Mouse (Mus musculus) embryo, embryonic 9.5 days (tissue): ENCODE measurements around the gene Elob.
A peak's percentile ranks its signal among the peaks of the same experiment; 100 is the strongest.

Experiments
- DNase-seq: peaks from one replicate; pipeline ENCODE4 v3.0.0-alpha.2; 2017; ENCODE audit errors: extremely low spot score

Gene Elob

DNA sequence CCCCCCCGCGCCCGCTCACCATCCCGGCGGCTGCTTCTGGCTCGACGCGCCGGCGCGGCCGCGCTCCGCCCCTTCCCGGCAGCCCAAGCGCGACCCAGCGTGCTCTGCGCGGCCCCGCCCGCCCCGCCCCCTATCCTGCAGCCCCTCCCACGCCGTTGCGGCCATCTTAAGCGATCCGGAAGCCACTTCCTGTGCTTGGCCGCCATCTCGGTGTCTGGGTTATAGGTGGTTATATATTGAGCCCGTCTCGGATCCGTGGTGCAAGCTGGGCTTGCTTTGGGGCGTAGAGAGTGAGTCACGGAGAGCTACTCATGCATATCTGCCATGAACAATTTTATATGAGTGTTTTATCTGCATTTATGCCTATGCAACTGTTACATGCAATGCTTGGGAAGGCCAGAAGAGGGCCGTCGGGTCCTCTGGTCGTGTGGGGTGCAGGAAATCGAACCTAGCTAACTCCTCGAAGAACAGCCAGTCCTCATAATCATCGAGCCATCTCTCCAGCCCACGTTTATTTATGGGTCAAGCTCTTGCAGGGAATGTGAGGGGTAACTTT, at the start of gene Elob:
Gene Elob, minus strand, starts transcription at position 73 of the 556 bp plus-strand sequence.
- peak; percentile 93 for DNase-seq

DNA sequence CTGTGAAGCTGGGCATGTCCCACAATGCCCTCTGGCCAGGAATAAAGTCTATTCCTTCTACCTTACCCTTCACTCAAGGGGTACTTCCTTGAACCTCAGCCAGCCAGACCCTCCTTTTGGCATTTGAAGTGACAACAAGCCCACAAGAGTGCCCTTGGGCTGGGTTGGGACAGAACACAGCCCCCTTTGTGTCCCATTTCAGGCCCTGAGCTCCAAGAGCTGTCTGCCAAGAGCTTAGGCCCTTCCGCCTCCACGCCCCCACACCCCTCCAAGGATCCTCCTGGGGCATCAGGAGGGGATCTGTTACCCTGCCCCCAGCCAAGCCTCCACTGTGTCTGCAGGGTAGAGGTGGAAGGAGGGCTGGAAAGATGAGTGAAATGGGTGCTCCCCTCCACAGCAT, 48.2 kb upstream of the Elob start:
- no peak for DNase-seq

DNA sequence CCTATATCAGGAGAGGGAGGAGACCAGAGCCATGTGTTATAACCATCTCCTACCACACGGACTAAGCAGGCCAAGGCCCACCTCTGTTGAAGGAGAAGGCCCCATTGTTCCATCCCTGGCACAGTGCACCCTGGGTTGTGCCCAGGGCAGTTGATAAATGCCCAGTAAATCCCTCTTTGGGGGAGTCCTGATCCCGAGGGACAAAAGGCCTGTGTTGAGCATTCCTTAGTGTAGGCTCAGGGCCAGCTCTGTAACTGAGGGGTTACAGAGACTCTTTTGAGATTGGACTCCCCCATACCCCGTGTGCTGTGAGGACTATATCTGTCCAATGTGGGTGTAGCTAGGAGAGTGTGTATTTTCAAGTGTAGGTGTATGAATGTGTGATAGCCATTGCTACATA, 47.8 kb upstream of the Elob start:
- no peak for DNase-seq

DNA sequence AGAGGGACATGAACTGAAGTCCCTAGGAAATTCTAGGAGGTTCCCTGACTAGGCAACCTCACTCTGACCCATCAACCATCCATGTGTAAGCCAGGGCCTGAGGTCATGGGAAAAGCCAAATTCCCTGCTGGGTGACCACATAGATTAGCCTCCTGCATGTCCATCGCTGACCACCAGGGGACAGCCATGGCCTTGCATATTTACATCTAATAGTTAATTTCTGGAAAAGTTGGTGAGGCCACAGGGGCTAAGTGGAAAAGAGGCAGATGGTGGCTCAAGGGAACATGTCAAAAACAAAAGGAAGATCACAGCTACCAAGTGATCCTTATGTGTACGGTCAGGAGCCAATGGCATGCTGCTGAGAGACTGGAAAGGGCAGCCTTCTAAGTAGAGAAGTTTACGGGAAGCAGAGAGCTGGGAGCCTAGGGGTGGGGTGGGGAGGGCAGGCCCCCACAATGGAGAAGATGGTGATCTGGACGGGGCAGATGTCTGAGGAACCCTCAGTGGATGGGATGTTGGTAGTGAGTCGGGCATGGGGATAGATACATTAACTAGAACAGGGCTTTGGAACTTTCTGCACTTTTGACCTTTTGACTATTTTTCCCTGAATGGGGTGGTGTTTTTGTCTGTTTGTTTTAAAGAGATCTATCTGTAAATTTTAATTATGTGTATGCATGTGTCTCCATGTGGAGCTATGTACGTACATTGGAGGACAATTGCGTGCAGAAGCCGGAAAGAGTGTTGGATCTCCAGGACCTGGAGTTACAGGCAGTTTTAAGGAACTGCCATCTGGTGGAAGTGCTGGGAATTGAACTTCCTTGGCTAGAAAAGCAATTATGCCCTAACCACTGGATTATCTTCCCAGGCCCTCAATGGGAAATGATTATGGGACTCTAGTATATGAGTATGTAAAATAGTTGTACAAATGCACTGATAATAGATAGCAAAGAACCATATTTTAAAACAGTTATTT, 45.2 kb upstream of the Elob start:
- DNase-seq: peak; percentile 57

DNA sequence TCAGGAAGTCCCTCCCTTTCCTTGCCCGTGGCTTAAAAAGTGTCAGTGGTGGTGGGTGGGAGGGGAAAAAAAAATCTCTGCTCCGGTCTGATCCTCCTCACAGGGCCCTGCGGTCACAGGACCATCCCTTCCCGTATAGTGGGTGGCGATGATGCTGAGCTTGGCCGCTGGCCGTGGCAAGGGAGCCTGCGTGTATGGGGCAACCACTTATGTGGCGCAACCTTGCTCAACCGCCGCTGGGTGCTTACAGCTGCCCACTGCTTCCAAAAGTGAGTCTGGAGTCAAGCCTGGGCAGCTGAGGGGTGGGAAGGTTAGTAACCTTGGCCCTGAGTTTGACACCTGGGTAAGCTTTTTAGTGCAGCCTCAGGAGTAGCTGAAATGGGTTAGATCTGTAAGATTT, 39.6 kb upstream of the Elob start:
- no peak for DNase-seq

DNA sequence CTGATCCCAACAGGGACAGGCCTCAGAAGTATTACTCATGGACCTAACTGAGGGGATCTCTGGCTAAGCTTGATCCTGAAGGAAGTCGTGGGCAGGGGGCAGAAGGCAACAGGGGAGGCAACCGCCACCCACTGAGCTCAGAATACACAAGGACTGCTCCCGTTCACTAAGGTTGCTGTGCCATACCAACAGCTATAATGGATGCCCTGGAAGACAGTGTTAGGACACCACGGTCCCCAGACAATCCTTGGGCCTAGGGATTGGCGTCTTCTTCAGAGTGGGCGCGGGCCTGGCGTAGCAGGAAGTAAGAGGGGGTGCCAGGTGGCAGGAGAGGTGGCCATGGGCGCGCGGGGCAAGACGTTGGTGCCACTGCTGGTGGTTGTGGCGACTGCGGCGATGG, 38.8 kb upstream of the Elob start, which contains the start of gene Prss21:
Gene Prss21, plus strand, starts transcription at position 301 of the 400 bp plus-strand sequence.
- DNase-seq: no peak

DNA sequence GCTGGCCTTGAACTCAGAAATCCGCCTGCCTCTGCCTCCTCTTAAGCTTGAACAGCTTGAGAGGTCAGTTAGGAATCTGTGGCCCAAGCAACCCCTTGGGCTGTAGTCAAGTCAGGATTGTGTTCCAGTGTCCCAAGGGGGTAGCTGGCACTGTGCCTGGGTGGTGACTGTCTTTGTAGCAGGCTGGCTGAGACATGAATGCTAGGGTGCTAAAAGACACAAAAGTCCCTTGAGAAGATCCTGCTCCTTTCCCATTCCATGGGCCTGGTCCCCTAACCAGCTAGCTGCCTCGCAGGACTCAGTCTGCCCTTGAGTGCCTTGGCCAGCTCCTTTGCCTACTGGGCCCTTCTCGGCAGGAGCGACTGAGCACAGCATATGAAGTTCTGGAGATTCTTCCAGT, 34.0 kb upstream of the Elob start:
- no peak for DNase-seq

DNA sequence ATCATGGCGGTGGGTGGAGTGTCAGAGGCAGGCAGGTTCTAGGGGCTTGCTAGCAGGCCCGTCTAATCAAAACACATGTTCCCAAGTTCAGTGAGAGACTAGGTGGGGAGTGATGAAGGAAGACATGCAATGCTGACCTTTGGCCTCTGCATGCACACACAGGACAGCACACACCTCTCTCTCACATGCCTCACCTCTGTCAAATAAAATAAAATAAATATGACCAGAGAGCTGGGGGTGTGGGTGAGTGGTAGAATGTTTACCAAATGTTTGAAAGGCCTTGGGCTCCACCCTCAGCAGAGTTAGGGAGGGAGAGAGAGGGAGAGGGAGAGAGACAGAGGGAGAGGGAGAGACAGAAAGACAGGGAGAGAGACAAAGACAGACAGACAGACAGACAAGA, 29.0 kb upstream of the Elob start:
- no peak for DNase-seq

DNA sequence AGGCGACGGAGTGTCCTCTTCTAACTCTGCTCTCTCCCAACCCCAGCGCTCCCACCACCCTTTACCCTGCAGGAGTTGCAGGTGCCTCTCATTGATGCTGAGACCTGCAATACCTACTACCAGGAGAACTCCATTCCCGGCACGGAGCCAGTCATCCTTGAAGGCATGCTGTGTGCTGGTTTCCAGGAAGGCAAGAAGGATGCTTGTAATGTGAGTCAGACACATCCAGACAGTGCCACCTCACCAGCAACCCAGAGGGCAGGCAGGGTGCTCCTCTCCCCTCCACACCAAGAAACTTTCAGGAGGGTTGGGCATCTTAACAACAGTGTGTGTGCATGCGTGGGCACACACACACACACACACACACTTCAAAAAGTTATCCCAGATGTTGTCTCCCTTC, 28.3 kb upstream of the Elob start:
- no peak for DNase-seq

DNA sequence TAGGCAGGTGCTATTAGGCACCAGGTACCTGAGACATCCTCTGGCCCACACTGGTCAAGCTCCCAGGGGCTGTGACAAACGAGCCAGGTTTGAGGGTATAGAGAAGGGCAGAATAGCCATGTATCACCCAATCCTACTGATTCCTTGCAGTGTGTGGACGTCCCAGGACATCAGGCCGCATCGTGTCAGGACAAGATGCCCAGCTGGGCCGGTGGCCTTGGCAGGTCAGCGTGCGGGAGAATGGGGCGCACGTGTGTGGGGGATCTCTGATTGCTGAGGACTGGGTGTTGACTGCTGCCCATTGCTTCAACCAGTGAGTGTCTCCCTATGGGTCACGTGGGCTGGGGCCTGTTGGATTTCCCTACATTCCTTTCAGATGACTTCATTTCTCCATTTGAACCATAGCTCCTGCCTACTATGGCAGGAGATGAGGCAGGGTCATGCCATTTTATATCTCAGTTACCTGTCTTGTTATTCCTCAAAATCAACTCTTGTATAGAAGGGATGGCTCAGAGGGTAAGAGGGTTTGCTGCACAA, 25.4 kb upstream of the Elob start:
- no peak for DNase-seq

DNA sequence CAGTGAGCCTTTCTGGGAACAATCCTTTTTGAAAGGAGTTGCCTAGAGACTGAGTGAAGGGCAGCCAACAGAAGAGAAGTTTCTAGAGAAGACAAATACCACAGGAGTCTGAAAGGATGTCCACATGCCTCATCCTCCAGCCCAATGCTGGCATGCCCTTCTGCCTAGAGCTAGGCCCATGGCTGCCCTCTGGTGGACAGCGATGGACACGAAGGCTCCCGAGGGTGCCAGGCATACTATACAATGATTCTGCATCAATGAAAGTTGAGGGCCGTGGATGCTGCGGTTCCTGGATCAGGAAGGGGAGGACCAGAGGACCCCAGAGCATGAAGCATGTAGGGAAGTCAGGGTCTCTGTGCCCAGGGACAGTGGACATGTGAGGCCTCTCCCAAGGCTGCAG, 24.4 kb upstream of the Elob start:
- DNase-seq: peak; percentile 51

DNA sequence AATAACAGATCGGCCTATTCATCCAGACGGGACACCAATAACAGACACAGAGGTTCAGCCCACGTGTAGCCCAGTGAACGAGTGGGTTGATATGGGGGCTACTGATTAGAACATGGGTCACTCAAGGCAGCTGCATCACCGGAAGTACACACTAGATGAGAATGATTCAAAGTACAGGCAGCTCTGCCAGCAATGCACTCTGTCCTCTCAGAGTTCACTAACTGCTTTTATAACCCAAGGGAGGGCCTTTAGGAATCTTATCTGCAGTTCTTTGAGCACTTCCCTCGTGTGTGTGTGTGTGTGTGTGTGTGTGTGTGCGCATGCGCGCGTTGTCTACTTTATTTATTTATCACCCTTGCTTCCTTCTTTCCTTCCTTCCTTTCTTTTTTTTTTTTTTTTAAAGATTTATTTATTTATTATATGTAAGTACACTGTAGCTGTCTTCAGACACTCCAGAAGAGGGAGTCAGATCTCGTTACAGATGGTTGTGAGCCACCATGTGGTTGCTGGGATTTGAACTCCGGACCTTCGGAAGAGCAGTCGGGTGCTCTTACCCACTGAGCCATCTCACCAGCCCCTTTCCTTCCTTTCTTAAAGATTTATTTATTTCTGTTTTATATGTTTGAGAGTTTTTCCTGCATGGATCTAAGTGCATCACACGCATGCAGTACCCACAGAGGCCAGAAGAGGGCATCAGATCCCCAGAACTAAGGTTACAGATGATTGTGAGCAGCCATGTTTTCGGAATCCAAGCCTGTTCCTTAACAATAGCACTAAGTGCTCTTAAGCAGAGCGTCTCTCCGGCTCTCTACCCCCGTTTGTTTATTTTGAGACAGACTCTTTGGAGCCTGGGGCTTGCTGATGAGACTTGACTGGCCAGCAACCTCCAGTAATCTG, 22.2 kb upstream of the Elob start:
- DNase-seq: peak; percentile 71

DNA sequence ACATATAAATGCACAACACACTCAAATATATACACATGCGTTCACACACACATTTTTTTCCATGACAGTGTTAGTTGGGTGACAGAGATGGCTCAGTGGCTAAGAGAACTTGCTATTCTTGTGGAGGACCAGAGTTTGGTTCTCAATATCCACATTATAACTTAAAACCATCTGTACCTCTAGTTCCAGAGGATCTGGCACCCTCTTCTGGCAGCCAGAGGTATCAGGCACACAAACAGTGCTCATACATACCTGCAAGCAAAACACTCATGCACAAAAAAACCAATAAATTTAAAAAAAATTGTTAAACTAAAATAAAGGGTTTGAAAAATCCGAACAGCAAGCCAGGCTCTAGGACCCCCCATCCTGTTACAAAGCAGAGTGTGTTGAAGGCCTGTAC, 21.1 kb upstream of the Elob start:
- DNase-seq: no peak

DNA sequence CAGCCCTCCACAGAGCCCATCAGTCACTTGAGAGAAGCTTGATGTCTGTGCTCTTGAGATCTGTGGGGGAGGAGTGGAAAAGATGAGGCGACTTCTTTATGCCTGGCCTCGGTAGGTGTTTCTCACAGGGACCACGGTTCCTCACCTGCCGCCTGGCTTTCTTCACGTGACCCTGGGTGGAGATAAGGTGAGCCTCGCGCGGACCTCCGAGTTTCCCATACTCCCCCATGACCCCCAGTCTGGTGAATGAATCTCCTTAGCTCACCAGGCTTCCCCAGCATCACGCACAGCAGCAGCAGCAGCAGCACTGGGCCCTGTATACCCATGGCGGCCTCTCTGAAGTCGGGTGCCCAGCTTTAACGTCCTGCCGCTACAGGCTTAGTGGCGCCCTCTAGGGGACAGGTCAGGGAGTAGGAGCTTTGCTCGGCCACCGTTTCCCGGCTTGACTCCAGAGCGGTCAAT, 14.9 kb upstream of the Elob start, which contains the start of the genes Prss32 and Prss41:
Gene Prss32, plus strand, starts transcription at position 44 of the 462 bp plus-strand sequence.
Gene Prss41, minus strand, starts transcription at position 361 of the 462 bp plus-strand sequence.
- DNase-seq: peak; percentile 62

DNA sequence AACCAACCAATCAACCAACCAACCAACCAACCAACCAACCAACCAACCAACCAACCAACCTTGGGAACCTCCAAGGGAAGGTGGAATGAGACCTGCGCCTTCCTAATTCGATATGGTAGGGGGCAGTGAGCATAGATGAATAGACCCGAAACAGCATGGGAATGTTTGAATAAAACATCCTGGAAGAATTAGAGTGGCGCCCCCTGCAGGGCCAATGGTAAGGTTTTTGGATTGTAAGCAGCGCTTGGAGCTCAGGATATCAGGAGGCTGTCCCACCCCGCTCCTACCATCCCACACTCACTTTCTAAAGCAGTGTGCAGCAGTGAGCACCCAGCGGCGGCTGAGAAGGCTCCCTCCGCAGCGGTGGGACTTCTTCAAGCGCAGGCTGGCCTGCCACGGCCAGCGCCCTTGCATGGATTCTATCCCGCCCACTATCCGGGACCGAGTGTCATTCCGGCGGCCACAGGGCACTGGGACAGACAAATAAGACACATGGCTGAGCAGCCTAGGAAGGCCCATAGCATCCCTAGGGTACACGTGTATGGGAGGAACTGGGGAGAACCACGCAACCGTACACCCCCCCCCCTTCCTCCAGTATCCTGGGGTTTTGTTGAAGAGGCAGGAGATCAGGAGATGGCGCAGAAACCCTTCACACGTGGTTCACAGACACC, 14.3 kb upstream of the Elob start:
- DNase-seq: no peak

DNA sequence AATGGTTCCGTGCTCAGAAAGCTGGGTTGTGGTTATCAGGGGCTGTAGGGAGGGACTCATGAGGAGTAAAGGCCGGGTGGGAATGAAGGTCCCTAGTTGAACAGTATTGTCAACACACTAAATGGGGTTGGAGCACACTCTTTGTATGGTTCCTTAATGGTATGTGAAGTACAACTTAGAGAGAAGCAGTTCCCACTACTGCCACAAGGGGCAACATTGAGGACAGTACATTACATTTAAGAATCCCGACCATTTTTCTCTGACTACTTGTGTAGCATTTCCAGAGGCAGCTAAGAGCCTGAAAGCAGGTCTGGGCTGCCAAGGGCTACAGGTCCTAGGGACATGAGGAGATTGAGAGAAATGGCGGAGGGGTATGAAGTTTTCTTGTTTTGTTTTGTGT, 12.2 kb upstream of the Elob start:
- peak; percentile 61 for DNase-seq

DNA sequence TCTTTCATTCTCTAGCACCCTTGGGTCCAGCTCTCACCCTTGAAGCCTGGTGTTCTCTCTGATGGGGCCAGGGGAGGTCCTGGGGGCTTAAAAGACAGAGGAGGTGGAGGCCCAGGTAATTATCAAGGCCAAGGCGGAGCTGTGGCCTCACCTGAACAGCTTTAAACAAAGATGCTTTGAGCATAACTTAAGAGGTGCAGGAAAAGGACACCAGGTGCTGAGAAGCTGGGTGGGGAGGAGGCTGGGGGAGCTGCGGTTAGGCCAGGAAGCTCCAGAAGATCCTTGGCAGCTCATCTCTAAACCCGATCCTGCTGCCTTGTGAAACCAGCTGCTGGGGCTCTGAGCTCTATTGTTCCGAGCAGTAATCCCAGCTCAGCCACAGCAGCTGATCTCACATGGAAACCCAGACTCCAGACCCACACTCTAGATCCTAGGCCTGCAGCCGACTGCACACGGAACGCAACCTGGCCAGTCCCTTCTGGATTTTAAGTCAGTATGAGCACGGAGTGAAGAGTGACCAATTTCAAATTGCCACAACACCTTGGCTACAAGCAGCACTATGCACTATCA, 7.2 kb upstream of the Elob start, which contains the start of gene Prss33:
Gene Prss33, minus strand, starts transcription at position 51 of the 570 bp plus-strand sequence.
- DNase-seq: no peak

DNA sequence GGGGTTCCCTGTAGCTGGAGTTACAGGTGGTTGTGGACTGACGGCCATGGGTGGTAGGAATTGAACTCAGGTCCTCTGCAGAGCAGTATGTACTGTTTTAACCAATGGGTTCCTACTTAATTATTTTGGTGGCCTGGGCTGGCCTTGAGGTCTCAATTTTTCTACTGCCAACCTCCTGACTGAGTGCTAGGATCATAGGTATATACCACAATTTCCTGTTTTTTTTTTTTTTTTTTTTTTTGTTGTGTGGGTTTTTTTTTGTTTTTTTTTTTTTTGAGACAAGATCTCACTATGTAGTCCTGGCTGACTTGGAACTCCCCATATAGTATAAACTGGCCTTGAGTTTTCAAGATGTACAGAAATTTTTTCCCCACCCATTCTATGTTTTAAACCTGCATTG, 2.3 kb upstream of the Elob start:
- no peak for DNase-seq

DNA sequence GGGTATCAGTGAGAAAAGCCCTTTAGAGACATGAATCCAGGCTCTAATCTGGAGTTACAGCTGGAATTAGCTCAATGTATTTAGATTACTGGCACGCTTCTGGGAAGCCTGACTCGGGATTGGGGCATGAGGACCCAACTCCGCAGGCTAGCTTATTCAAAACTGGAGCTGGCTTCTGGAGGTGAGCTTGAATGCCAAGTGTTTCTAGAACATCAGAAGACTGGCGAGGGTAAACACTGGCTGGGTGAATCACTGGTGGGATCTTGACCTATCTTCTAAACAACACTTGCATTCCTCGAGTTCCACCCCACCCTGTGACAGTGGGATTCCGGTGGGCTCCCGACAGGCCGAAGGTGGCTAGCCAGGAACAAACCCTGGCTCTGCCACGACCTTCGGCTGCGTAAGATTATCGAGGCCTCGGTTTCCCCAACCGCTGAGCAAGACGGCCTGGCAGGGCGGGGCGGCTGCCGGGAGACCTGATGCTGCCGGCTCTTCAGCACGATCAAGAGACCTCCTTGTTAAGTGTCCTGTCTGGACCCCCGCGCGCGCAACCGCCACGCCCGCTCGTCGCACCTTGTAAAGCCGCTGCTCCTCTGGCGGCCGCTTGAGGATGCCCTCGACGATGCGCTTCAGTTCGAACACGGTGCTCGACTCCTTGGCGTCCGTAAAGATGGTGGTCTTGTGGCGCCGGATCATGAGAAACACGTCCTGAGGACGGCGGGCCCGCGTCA, 500 bp downstream of the Elob start:
- DNase-seq: no peak

DNA sequence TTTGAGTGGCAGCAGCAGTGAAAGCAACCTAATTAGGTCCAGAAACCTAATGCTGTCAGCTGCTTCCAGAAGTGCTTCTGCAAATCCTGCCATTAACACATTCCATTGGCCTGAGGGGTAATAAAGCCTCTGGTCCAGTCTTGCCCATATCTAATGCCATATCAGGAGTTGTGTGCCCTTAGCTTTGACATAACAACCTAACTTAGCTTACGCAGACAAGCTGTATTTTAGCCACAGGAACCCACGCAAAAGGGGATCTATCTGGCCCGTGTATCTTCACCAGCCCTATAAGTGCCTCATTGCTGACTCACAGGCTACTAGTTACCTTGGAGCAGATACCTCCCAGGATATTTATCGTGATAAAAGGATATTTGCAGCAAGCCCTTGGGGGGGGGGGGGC, 3.3 kb downstream of the Elob start:
- DNase-seq: no peak
